Mouse (Mus musculus) neural tube, embryonic 13.5 days (tissue): ENCODE data around the gene Olfr1155. TPM values are rescaled to one million over a fixed set of nuclear protein-coding genes. Genes with fewer than 3 reads are reported as not detected.

ENCODE experiments used
- ATAC-seq: fragments of 200-750 bp; cut with Nextera tagmentation; 2 replicates; pipeline ENCODE4 v1.8.0; 2017; ENCODE audit warnings: low read depth, mild to moderate bottlenecking, moderate TSS enrichment, moderate library complexity
- H3K27ac ChIP-seq: fragments of 300-500 bp; sonication (generic); replicated peaks from 2 replicates; pipeline ENCODE4 v1.5.1; 2015; ENCODE audit warnings: moderate library complexity, mild to moderate bottlenecking, inconsistent platforms
- H3K27me3 ChIP-seq: fragments of 300-500 bp; sonication (generic); 2 replicates; pipeline ENCODE4 v1.6.1; 2015; ENCODE audit warnings: mild to moderate bottlenecking, inconsistent platforms
- H3K36me3 ChIP-seq: fragments of 300-500 bp; sonication (generic); 2 replicates; pipeline ENCODE4 v1.6.1; 2015; ENCODE audit warnings: mild to moderate bottlenecking, inconsistent platforms
- H3K4me1 ChIP-seq: fragments of 300-500 bp; sonication (generic); replicated peaks from 2 replicates; pipeline ENCODE4 v1.6.1; 2015; ENCODE audit warnings: inconsistent platforms
- H3K4me2 ChIP-seq: fragments of 300-500 bp; sonication (generic); 2 replicates; pipeline ENCODE4 v1.6.1; 2015; ENCODE audit warnings: inconsistent platforms, mild to moderate bottlenecking, moderate library complexity
- H3K4me3 ChIP-seq: fragments of 300-500 bp; sonication (generic); 2 replicates; pipeline ENCODE4 v1.5.1; 2015; ENCODE audit warnings: mild to moderate bottlenecking, inconsistent platforms
- H3K9ac ChIP-seq: fragments of 300-500 bp; sonication (generic); 2 replicates; pipeline ENCODE4 v1.6.1; 2015; ENCODE audit warnings: moderate library complexity, mild to moderate bottlenecking, inconsistent platforms
- H3K9me3 ChIP-seq: fragments of 300-500 bp; sonication (generic); 2 replicates; pipeline ENCODE4 v1.6.1; 2016; ENCODE audit warnings: inconsistent platforms
- WGBS: fragments of 180-500 bp; shearing (Covaris S2); methylation state at CpG from one replicate; pipeline ENCODE4 v1.1.7; 2015; 5-methylcytosine and 5-hydroxymethylcytosine counted together
- polyA plus RNA-seq: library from polyadenylated mRNA; unstranded; fragments of >200 nt; fragmentation: Nextera tagmentation; extraction: Ambion mirVana; gene quantifications from 2 replicates; pipeline ENCODE4 v1.2.1, GENCODE M21; 2015

Olfr1155 gene
- not detected in 2 replicates for polyA plus RNA-seq

DNA sequence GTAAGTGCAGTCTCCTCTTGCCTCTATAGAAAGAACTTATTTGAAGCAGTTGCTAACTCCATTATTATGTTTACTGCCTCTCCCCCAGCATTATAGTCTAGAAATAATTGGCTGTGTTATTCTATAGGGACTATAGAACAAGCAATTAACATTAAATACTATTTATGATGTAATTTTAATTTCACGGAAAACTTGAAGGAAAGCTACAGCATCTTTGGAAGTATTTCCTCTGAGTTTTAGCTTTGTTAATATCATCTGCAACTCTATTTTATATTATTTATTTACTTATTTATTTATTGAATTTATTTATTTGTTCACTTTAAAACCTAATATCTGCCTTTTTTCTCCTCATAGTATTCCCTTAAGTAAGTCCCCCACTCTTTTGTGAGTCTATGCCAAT, at the start of gene Olfr1155:
Gene Olfr1155 (minus strand): TSS at position 101 of the 400 bp plus-strand sequence.
- Histone ChIP-seq H3K27me3 (no peaks in the 10 kb centered on the region), H3K9me3 (no peaks in the 10 kb centered on the region), H3K4me3 (no peak within 1 kb of the TSS), H3K36me3 (no peaks in the 10 kb centered on the region), H3K9ac (no peak within 1 kb of the TSS), H3K4me2 (no peak within 1 kb of the TSS), H3K27ac (no peak within 1 kb of the TSS), H3K4me1 (no peaks in the 10 kb centered on the region)
- ATAC-seq: no peak
- 83% methylated on average over 1 of the region's 1 CpGs for WGBS

DNA sequence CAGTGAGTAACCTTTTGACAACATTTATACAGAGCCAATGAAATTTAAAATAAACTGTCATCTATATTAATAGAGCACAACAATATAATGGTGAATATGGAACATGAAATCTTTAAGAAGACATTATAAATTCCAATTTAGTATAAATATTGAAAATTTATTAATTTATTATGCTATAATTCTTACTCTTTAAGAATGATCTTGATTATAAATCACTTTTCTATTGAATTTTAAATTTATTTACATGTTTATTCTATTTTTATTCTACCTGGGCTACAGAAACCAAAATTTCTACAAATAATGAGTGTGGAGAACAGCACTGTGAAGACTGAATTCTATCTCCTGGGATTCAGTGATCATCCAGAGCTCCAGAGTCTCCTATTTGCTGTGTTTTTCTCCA, 44.9 kb upstream of the Olfr1155 start, which contains the start of gene Olfr1158:
Gene Olfr1158 (plus strand): TSS at position 301 of the 400 bp plus-strand sequence.
- Histone ChIP-seq H3K9ac (no peak within 1 kb of the TSS), H3K36me3 (no peaks in the 10 kb centered on the region), H3K27ac (no peak within 1 kb of the TSS), H3K4me3 (no peak within 1 kb of the TSS), H3K27me3 (no peaks in the 10 kb centered on the region), H3K4me2 (no peak within 1 kb of the TSS), H3K9me3 (no peaks in the 10 kb centered on the region), H3K4me1 (no peaks in the 10 kb centered on the region)
- ATAC-seq: no peak

DNA sequence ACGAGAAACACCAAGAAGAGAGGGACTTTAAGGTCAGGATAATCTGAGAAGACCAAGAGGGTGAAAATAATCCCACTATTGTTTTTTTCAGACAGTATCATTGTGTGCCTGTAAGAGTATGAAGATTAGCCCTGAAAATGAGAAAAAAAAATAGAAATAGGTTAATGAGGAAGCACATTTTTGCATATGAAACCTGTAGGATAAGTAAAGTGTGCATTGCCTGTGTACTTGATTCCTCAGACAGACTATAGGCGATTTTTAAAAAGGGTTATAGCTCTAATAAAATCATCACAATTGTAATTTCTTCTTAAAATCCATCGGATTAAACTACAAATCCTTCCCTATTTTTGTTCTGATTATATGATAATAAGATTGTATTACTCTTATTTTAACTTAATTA, 29.6 kb upstream of the Olfr1155 start, which contains the start of gene Olfr74:
Gene Olfr74 (minus strand): TSS at position 101 of the 400 bp plus-strand sequence.
- 78% methylated on average over 3 of the region's 3 CpGs for WGBS
- Histone ChIP-seq H3K4me2 (no peak within 1 kb of the TSS), H3K4me3 (no peak within 1 kb of the TSS), H3K36me3 (no peaks in the 10 kb centered on the region), H3K9me3 (no peaks in the 10 kb centered on the region), H3K4me1 (no peaks in the 10 kb centered on the region), H3K27me3 (no peaks in the 10 kb centered on the region), H3K27ac (no peak within 1 kb of the TSS), H3K9ac (no peak within 1 kb of the TSS)
- no peak for ATAC-seq

DNA sequence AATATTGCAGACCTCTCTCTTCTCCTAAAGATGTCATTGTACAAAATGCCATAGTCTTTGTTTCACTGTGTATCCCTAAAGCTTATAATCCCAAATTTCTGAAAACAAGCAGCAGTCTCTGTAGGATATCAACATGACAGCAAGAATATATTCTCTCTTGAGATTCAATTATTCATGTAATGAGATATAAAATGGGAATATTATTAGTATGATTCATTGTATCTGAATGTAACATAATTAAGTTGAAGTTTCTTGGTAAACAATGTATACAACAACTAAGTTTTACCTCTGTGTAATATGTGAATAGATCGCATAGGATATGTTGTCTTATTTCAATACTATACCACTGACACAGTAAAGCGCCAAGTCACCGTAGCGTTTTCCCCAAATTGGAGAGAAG, 23.3 kb upstream of the Olfr1155 start, which contains the start of gene Olfr1157:
Gene Olfr1157 (minus strand): TSS at position 101 of the 400 bp plus-strand sequence.
- ATAC-seq: no peak
- WGBS: 95% methylated on average over 4 of the region's 4 CpGs
- no peak within 1 kb of the TSS for H3K4me3 ChIP-seq
- no peaks in the 10 kb centered on the region for H3K4me1 ChIP-seq
- H3K27ac ChIP-seq: no peak within 1 kb of the TSS
- H3K27me3 ChIP-seq: no peaks in the 10 kb centered on the region
- no peak within 1 kb of the TSS for H3K9ac ChIP-seq
- no peaks in the 10 kb centered on the region for H3K9me3 ChIP-seq
- no peak within 1 kb of the TSS for H3K4me2 ChIP-seq
- H3K36me3 ChIP-seq: no peaks in the 10 kb centered on the region

DNA sequence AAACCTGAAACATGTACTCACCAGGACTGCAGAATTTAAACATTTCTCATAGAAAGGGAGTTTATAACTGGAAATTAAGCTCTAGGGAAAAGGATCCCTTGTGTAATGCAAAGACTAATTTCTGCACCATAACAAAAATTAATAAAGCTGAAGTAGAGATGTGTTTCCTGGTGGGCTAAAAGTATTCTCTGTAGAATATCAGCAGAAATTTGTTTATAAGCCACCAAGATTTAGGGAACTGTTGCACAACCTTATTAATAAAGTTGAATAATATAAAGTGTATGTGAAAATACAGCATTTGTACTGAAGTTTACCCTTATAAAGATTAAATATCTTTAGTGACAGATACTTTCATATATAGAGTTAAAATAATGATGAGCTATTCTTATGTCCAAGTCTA, 8.1 kb upstream of the Olfr1155 start, which contains the start of gene Olfr1156:
Gene Olfr1156 (minus strand): TSS at position 101 of the 400 bp plus-strand sequence.
- ATAC-seq: no peak
- no peaks in the 10 kb centered on the region for H3K27me3 ChIP-seq
- H3K4me2 ChIP-seq: no peak within 1 kb of the TSS
- H3K9ac ChIP-seq: no peak within 1 kb of the TSS
- no peaks in the 10 kb centered on the region for H3K4me1 ChIP-seq
- H3K9me3 ChIP-seq: no peaks in the 10 kb centered on the region
- H3K4me3 ChIP-seq: no peak within 1 kb of the TSS
- H3K27ac ChIP-seq: no peak within 1 kb of the TSS
- no peaks in the 10 kb centered on the region for H3K36me3 ChIP-seq

DNA sequence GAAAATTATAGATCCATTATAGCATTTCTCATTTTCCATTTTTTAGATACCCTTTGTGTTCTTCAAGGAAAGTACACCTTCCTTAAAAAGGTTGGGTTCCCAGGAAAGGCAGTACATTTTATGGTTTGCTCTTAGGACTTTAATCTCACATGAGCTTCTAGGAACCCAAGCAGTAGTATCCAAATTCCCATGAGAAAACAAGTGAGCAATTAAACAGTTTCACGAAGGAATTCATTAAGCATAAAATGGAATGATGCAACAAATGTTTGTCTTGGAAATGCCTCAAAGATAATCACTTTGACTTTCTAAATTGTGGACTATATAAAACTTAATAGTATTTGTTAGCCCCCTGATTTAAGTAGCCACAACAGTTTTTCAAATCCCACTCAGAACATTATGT, 39.9 kb downstream of the Olfr1155 start, which contains the start of gene Olfr1154:
Gene Olfr1154 (minus strand): TSS at position 101 of the 400 bp plus-strand sequence.
- Histone ChIP-seq H3K9ac (no peak within 1 kb of the TSS), H3K27ac (no peak within 1 kb of the TSS), H3K27me3 (no peaks in the 10 kb centered on the region), H3K4me2 (no peak within 1 kb of the TSS), H3K9me3 (no peaks in the 10 kb centered on the region), H3K36me3 (no peaks in the 10 kb centered on the region), H3K4me3 (no peak within 1 kb of the TSS), H3K4me1 (no peaks in the 10 kb centered on the region)
- WGBS: 88% methylated on average over 1 of the region's 1 CpGs
- ATAC-seq: no peak

DNA sequence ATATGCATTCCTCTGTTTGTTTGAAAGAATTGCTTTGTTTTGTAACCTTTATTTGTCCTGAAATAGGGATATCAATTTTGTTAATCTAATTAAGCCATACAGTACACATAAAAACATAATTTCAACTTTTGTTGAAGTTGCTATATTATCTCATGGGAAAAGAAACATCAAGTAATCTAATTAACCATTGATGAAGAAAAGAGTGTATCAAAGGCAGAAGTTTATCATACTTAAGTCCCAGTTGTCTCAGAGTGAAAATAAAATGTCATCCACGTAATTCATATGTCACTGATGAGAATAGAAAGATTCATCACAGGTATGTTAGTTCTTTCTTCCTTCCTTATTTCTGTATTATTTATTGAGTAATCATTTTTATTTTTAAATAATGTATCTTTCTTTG, 50.3 kb downstream of the Olfr1155 start, which contains the start of gene Olfr1153:
Gene Olfr1153 (plus strand): TSS at position 301 of the 400 bp plus-strand sequence.
- no peak within 1 kb of the TSS for H3K4me3 ChIP-seq
- ATAC-seq: no peak
- no peak within 1 kb of the TSS for H3K4me2 ChIP-seq
- H3K9me3 ChIP-seq: no peaks in the 10 kb centered on the region
- WGBS: 78% methylated on average over 1 of the region's 1 CpGs
- H3K36me3 ChIP-seq: no peaks in the 10 kb centered on the region
- H3K27ac ChIP-seq: no peak within 1 kb of the TSS
- no peak within 1 kb of the TSS for H3K9ac ChIP-seq
- no peaks in the 10 kb centered on the region for H3K4me1 ChIP-seq
- H3K27me3 ChIP-seq: no peaks in the 10 kb centered on the region

Other genes with a start within 250 kb of the Olfr1155 start
- gene Olfr1137, start 232.0 kb downstream of the Olfr1155 start, polyA plus RNA-seq: not detected in 2 replicates
- not detected in 2 replicates for gene Olfr1138, start 205.2 kb downstream of the Olfr1155 start, polyA plus RNA-seq
- gene Olfr1140, start 201.4 kb downstream of the Olfr1155 start, polyA plus RNA-seq: not detected in 2 replicates
- not detected in 2 replicates for gene Olfr1141, start 191.1 kb downstream of the Olfr1155 start, polyA plus RNA-seq
- not detected in 2 replicates for gene Olfr152, start 165.7 kb downstream of the Olfr1155 start, polyA plus RNA-seq
- not detected in 2 replicates for gene Olfr1143, start 144.5 kb downstream of the Olfr1155 start, polyA plus RNA-seq
- gene Olfr1145, start 135.3 kb downstream of the Olfr1155 start, polyA plus RNA-seq: not detected in 2 replicates
- gene Olfr1148, start 114.6 kb downstream of the Olfr1155 start, polyA plus RNA-seq: not detected in 2 replicates
- not detected in 2 replicates for gene Olfr1150-ps1, start 101.1 kb downstream of the Olfr1155 start, polyA plus RNA-seq
- not detected in 2 replicates for gene Olfr1151, start 89.3 kb downstream of the Olfr1155 start, polyA plus RNA-seq
- not detected in 2 replicates for gene Olfr1152, start 78.6 kb downstream of the Olfr1155 start, polyA plus RNA-seq
- gene Olfr1153, start 50.2 kb downstream of the Olfr1155 start, polyA plus RNA-seq: not detected in 2 replicates
- not detected in 2 replicates for gene Olfr1154, start 40.0 kb downstream of the Olfr1155 start, polyA plus RNA-seq
- not detected in 2 replicates for gene Olfr1156, start 8.0 kb upstream of the Olfr1155 start, polyA plus RNA-seq
- not detected in 2 replicates for gene Olfr1157, start 23.2 kb upstream of the Olfr1155 start, polyA plus RNA-seq
- not detected in 2 replicates for gene Olfr74, start 29.5 kb upstream of the Olfr1155 start, polyA plus RNA-seq
- not detected in 2 replicates for gene Olfr1158, start 45.0 kb upstream of the Olfr1155 start, polyA plus RNA-seq
- not detected in 2 replicates for gene Olfr1160, start 63.1 kb upstream of the Olfr1155 start, polyA plus RNA-seq
- gene Olfr1161, start 77.6 kb upstream of the Olfr1155 start, polyA plus RNA-seq: not detected in 2 replicates
- gene Olfr73, start 92.6 kb upstream of the Olfr1155 start, polyA plus RNA-seq: not detected in 2 replicates
- not detected in 2 replicates for gene Olfr1162, start 106.0 kb upstream of the Olfr1155 start, polyA plus RNA-seq
- not detected in 2 replicates for gene Olfr1163, start 126.7 kb upstream of the Olfr1155 start, polyA plus RNA-seq
- not detected in 2 replicates for gene Olfr1164, start 148.8 kb upstream of the Olfr1155 start, polyA plus RNA-seq
- not detected in 2 replicates for gene Olfr1166, start 183.1 kb upstream of the Olfr1155 start, polyA plus RNA-seq
- not detected in 2 replicates for gene Olfr1167, start 210.1 kb upstream of the Olfr1155 start, polyA plus RNA-seq
- not detected in 2 replicates for gene Olfr1168, start 236.7 kb upstream of the Olfr1155 start, polyA plus RNA-seq